Mouse (Mus musculus) heart, adult 2 months (tissue): ENCODE measurements at regions not wholly inside any gene's neighbourhood (a gene's known extent, or its start where the extent isn't known, plus 50 kb on each side); places are given as distances from the start of the nearest gene placed in this dataset.

ENCODE experiments used
- DNase-seq, 2 experiments: peaks; one replicate each; pipeline ENCODE4 v3.0.0; 2021
- H3K27ac ChIP-seq: fragments of 200-600 bp; 2 replicates; pipeline ENCODE4 v1.8.1; 2022
- H3K27me3 ChIP-seq: fragments of 200-500 bp; 2 replicates; pipeline ENCODE4 v1.6.1; 2012; ENCODE audit warnings: mild to moderate bottlenecking, low read length, inconsistent platforms, mixed read lengths; ENCODE audit not compliant: control insufficient read depth, insufficient read depth
- H3K36me3 ChIP-seq: fragments of 200-500 bp; 2 replicates; pipeline ENCODE4 v1.6.1; 2012; ENCODE audit warnings: low read length, inconsistent platforms; ENCODE audit not compliant: control insufficient read depth, insufficient read depth
- H3K4me1 ChIP-seq: fragments of 200-500 bp; 2 replicates; pipeline ENCODE4 v1.6.1; 2011; ENCODE audit warnings: low read length; ENCODE audit not compliant: control insufficient read depth, insufficient read depth
- H3K4me3 ChIP-seq: fragments of 200-600 bp; 2 replicates; pipeline ENCODE4 v1.8.1; 2022
- H3K79me2 ChIP-seq: fragments of 200-500 bp; replicated peaks from 2 replicates; pipeline ENCODE4 v1.6.1; 2012; ENCODE audit warnings: mild to moderate bottlenecking, inconsistent platforms, low read length, moderate library complexity, mixed read lengths; ENCODE audit not compliant: control insufficient read depth, insufficient read depth
- H3K9ac ChIP-seq: fragments of 200-500 bp; 2 replicates; pipeline ENCODE4 v1.6.1; 2012; ENCODE audit warnings: low read depth, mild to moderate bottlenecking, control low read depth, inconsistent platforms, low read length, mixed read lengths
- CTCF ChIP-seq: fragments of 200-600 bp; IDR thresholded peaks from 2 replicates; pipeline ENCODE4 v1.8.1; 2022; ENCODE audit warnings: antibody characterized with exemption, mild to moderate bottlenecking, moderate library complexity
- EP300 ChIP-seq: fragments of 200-500 bp; IDR thresholded peaks from 2 replicates; pipeline ENCODE4 v1.6.1; 2011; ENCODE audit warnings: low read depth, low read length, control low read depth; ENCODE audit not compliant: insufficient read depth
- POLR2A ChIP-seq: fragments of 200-500 bp; IDR thresholded peaks from 2 replicates; pipeline ENCODE4 v1.6.1; 2011; ENCODE audit warnings: mild to moderate bottlenecking, low read depth, low read length, control low read depth; ENCODE audit not compliant: insufficient read depth
- WGBS: fragments of 180-500 bp; shearing (Covaris S2); methylation state at CpG from one replicate; pipeline ENCODE4 v1.1.7; 2018; 5-methylcytosine and 5-hydroxymethylcytosine counted together
- intact Hi-C: fragments of 180-260 bp; cut with DNase I; formaldehyde crosslinking; loops from one replicate; pipeline ENCODE4 v1.15.1; 2025

DNA sequence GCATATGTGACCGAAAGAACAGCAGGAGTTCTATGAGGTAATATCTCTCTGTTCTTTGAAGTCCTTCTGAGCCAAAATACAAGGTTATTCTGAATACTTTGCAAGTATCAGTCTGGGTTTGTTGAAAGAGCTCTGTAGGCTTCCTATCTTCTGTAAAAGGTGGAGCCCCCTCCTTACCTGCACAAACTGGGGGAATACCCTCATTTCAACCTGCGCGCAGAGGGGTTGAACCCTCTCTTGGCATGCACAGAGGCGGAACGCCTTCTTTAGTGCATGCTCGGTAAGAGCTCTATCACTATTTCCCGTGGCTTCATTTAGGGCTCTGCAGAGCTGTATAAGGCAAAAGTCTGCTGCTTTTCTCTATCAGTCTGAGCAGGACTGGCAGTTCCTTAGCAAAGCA, 113.0 kb upstream of the Klf3 start:
- no peak overlapping the region for H3K4me3 ChIP-seq
- no peak for TF ChIP-seq EP300
- no peak for TF ChIP-seq POLR2A
- TF ChIP-seq CTCF, result no peak
- no peak overlapping the region for H3K27ac ChIP-seq
- H3K9ac ChIP-seq, result no peak overlapping the region
- no peaks in the 10 kb centered on the region for H3K79me2 ChIP-seq
- DNase-seq, result no peak
- 90% methylated on average over 7 of the region's 7 CpGs for WGBS
- H3K27me3 ChIP-seq, result no peaks in the 10 kb centered on the region
- H3K36me3 ChIP-seq, result no peaks in the 10 kb centered on the region
- intact Hi-C loops, result no loop called here
- H3K4me1 ChIP-seq, result no peaks in the 10 kb centered on the region

DNA sequence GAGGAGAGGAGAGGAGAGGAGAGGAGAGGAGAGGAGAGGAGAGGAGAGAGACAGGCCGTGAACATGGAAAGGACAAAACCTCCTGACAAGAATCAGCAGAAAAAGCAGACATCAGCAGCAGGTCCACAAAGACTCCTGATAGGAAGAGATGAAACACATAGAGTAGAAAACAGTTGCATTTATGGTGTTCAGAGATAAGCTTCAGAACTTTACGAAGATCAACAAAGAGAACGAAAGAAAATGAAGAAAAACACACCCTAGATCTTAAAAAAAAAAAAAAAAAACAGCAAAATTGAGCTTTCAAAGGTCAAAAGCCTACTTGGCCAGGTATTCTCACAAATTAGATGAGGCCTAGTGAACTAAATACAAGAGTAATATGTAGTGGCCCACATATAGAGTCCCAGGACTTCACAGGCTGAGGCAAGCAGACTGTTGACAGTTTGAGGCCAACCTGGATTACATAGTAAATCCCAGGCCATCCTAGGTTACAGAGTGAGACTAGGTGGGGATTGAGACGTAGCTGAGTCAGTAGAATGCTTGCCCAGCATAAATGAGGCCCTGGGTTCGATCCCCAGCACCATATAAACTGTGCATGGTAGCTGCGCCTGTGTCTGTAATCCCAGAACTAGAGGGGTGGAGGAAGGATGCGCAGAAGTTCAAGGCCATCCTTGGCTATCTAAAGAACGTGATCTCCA, 111.6 kb upstream of the Klf3 start:
- no peak for DNase-seq
- Histone ChIP-seq H3K27ac (no peak overlapping the region), H3K79me2 (no peaks in the 10 kb centered on the region), H3K9ac (no peak overlapping the region), H3K4me1 (no peaks in the 10 kb centered on the region), H3K27me3 (no peaks in the 10 kb centered on the region), H3K4me3 (no peak overlapping the region), H3K36me3 (no peaks in the 10 kb centered on the region)
- intact Hi-C loops, result no loop called here
- no peak for TF ChIP-seq CTCF
- TF ChIP-seq POLR2A, result no peak
- TF ChIP-seq EP300, result no peak
- 92% methylated on average over 8 of the region's 8 CpGs for WGBS

DNA sequence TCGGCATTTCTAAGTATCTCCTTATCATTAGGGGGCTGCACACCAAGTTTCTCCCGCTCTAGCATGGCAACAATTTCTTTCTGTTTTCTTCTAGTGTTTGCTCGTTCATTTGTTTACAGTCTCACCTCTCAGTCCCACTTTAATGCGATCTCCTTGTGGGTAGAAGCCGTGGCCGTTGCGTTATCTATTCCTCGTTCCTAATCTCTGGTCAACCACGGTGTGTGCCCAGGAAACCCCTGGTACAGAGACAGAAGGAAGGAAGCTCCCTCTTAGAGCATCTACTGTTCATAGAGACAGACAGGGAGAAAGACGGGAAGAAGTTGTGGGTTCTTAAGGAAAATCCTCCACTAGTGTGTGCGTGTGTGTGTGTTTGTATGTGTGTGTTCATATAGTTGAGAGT, 110.9 kb upstream of the Klf3 start:
- H3K36me3 ChIP-seq, result no peaks in the 10 kb centered on the region
- H3K27ac ChIP-seq, result no peak overlapping the region
- H3K4me1 ChIP-seq, result no peaks in the 10 kb centered on the region
- no peaks in the 10 kb centered on the region for H3K79me2 ChIP-seq
- H3K27me3 ChIP-seq, result no peaks in the 10 kb centered on the region
- intact Hi-C loops, result no loop called here
- whole genome bisulfite sequencing, result 88% methylated on average over 11 of the region's 11 CpGs
- no peak overlapping the region for H3K4me3 ChIP-seq
- H3K9ac ChIP-seq, result no peak overlapping the region
- DNase-seq, result no peak
- TF ChIP-seq POLR2A (no peak), CTCF (no peak), EP300 (no peak)

DNA sequence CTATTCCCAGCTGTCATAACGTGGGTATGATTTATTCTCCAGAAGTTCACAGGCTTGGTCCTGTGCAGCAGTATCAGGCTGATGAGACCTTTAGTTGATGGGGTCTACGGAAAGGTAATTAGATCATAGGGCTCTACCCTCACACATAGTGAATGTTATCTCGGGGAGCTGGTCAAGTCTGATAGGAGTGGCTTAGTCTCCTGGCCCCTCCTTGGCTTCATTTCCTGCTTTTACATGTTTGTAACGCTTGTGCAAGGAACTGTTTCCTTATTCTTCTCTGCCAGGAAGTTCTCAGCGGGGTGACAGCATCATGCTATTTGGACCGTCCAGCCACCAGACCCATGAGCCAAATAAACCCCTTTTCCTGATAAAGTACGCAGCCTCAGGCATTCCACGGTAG, 109.6 kb upstream of the Klf3 start:
- Histone ChIP-seq H3K4me3 (no peak overlapping the region), H3K4me1 (peaks cover 2% of the 10 kb centered on the region; the same call in 1 of the 2 replicates), H3K79me2 (no peaks in the 10 kb centered on the region), H3K36me3 (no peaks in the 10 kb centered on the region), H3K9ac (no peak overlapping the region), H3K27ac (no peak overlapping the region), H3K27me3 (no peaks in the 10 kb centered on the region)
- no peak for TF ChIP-seq POLR2A
- no peak for TF ChIP-seq EP300
- no peak for TF ChIP-seq CTCF
- intact Hi-C loops, result no loop called here
- WGBS, result 37% methylated on average over 8 of the region's 8 CpGs
- DNase-seq, result no peak

DNA sequence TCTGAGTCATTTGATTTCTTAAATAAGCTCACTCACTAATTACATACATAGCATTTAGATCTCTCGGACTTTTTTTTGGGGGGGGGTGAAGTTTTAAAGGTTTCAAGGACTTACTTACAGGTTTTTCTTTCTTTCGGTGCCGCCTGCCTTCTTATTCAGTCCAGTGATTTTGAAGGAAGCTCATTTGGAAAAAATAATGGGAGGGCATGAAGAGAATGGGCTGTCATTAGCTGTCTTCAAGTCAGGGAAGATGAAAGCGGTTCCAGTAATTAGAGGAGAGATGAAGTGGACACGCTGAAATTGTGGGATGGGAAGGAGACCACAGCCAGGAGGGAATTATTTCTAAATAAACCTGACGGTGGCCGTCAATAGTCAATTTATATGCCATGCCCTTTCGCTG, 108.6 kb upstream of the Klf3 start:
- Histone ChIP-seq H3K27me3 (no peaks in the 10 kb centered on the region), H3K36me3 (no peaks in the 10 kb centered on the region), H3K9ac (no peak overlapping the region), H3K4me1 (peaks cover 2% of the 10 kb centered on the region; the same call in 1 of the 2 replicates), H3K79me2 (no peaks in the 10 kb centered on the region), H3K4me3 (no peak overlapping the region), H3K27ac (no peak overlapping the region)
- no peak for DNase-seq
- 95% methylated on average over 8 of the region's 8 CpGs for WGBS
- TF ChIP-seq EP300 (no peak), CTCF (no peak), POLR2A (no peak)
- intact Hi-C loops, result no loop called here

DNA sequence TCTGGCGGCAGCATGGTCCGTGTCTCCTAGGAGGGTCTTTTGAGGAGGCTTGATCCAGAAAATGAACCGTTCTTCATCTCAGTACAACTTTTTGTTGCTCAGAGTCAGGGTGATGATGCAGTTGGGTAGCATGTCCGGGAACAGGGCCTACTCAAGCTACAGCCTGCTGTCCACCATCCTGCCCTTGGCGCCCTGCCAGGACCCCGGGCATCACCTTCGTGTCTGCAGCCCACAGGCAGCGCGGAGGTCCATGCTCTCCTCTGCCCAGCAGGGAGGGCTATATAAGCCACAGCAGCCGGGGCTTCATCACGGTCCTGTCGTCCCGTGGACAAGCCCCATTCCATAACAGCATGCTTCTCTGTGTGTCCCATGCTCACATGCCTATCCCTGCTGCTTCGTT, 107.1 kb upstream of the Klf3 start:
- Histone ChIP-seq H3K4me3 (no peak overlapping the region), H3K9ac (no peak overlapping the region), H3K27ac (no peak overlapping the region), H3K36me3 (no peaks in the 10 kb centered on the region), H3K4me1 (peaks cover 2% of the 10 kb centered on the region), H3K27me3 (no peaks in the 10 kb centered on the region), H3K79me2 (no peaks in the 10 kb centered on the region)
- no peak for TF ChIP-seq CTCF
- TF ChIP-seq EP300, result no peak
- TF ChIP-seq POLR2A, result no peak
- WGBS, result 91% methylated on average over 14 of the region's 14 CpGs
- intact Hi-C loops, result no loop called here
- no peak for DNase-seq
